Mouse (Mus musculus): ENCODE measurements around the gene Caskin1. TPM values are rescaled to one million over a fixed set of nuclear protein-coding genes. Genes with fewer than 3 reads are reported as not detected.

Gene Caskin1
- polyA plus RNA-seq, 2 experiments = 0.08 to 0.09 TPM

GRCm38 (mm10) chr17:24513609-24514008, 25.2 kb downstream of the Caskin1 start:
- ATAC-seq (ENCODE audit: insufficient read depth) (no peak; the same call in 1 of the 2 replicates), DNase-seq (ENCODE audit: low read depth in 3 of 3, low spot score in 3 of 3) (no peak)
- Histone ChIP-seq H3K9me3 (ENCODE audit: control insufficient read depth, low read length) (no peaks in the 10 kb centered on the region), H3K4me3 (ENCODE audit: insufficient read depth in 1 of 2, low read depth in 2 of 2, low read length in 2 of 2) (no peak overlapping the region), H3K4me1 (replicated peaks; ENCODE audit: control insufficient read depth in 2 of 2, insufficient read depth in 2 of 2, low read length in 1 of 2) (no peaks in the 10 kb centered on the region), H3K4me2 (ENCODE audit: low read depth) (no peak overlapping the region), H3K27me3 (ENCODE audit: control insufficient read depth, insufficient read depth, low read length) (no peaks in the 10 kb centered on the region), H3K36me3 (replicated peaks; ENCODE audit: control insufficient read depth, insufficient read depth, low read depth) (peaks cover 36% of the 10 kb centered on the region), H3K9ac (replicated peaks) (no peak overlapping the region), H3K27ac (no peak overlapping the region)
- 56% methylated on average over 5 of the region's 5 CpGs for WGBS (ENCODE audit: insufficient replicate concordance)
- TF ChIP-seq CTCF (IDR thresholded peaks at IDR 0.05; ENCODE audit: low read depth) (peak; percentile 79), EP300 (IDR thresholded peaks at IDR 0.05; ENCODE audit: low read depth) (no peak)

- H3K4me2 ChIP-seq (ENCODE audit: low read depth) = no peak overlapping the region
- no peak overlapping the region for H3K4me3 ChIP-seq (ENCODE audit: insufficient read depth in 1 of 2, low read depth in 2 of 2, low read length in 2 of 2)
- DNase-seq (ENCODE audit: low read depth in 3 of 3, low spot score in 3 of 3) = no peak
- peaks cover 34% of the 10 kb centered on the region for H3K36me3 ChIP-seq (replicated peaks; ENCODE audit: control insufficient read depth, insufficient read depth, low read depth)
- 77% methylated on average over 24 of the region's 24 CpGs for WGBS (ENCODE audit: insufficient replicate concordance)
- TF ChIP-seq EP300 (IDR thresholded peaks at IDR 0.05; ENCODE audit: low read depth) (no peak), CTCF (IDR thresholded peaks at IDR 0.05; ENCODE audit: low read depth) (no peak)
- ATAC-seq (ENCODE audit: insufficient read depth) = peak; percentile 55
- no peak overlapping the region for H3K9ac ChIP-seq (replicated peaks)
- no peaks in the 10 kb centered on the region for H3K4me1 ChIP-seq (replicated peaks; ENCODE audit: control insufficient read depth in 2 of 2, insufficient read depth in 2 of 2, low read length in 1 of 2)
- H3K27me3 ChIP-seq (ENCODE audit: control insufficient read depth, insufficient read depth, low read length) = no peaks in the 10 kb centered on the region
- H3K9me3 ChIP-seq (ENCODE audit: control insufficient read depth, low read length) = no peaks in the 10 kb centered on the region
- H3K27ac ChIP-seq = no peak overlapping the region
Observed at GRCm38 (mm10) chr17:24514270-24515257, 26.2 kb downstream of the Caskin1 start.

- ATAC-seq (ENCODE audit: insufficient read depth) (no peak), DNase-seq (ENCODE audit: low read depth in 3 of 3, low spot score in 3 of 3) (no peak)
- Histone ChIP-seq H3K9ac (replicated peaks) (no peak overlapping the region), H3K27ac (no peak overlapping the region), H3K4me2 (ENCODE audit: low read depth) (no peak overlapping the region), H3K36me3 (replicated peaks; ENCODE audit: control insufficient read depth, insufficient read depth, low read depth) (peaks cover 12% of the 10 kb centered on the region), H3K4me1 (replicated peaks; ENCODE audit: control insufficient read depth in 2 of 2, insufficient read depth in 2 of 2, low read length in 1 of 2) (no peaks in the 10 kb centered on the region), H3K4me3 (ENCODE audit: insufficient read depth in 1 of 2, low read depth in 2 of 2, low read length in 2 of 2) (no peak overlapping the region), H3K9me3 (ENCODE audit: control insufficient read depth, low read length) (no peaks in the 10 kb centered on the region), H3K27me3 (ENCODE audit: control insufficient read depth, insufficient read depth, low read length) (no peaks in the 10 kb centered on the region)
- TF ChIP-seq CTCF (IDR thresholded peaks at IDR 0.05; ENCODE audit: low read depth) (no peak), EP300 (IDR thresholded peaks at IDR 0.05; ENCODE audit: low read depth) (no peak)
- 70% methylated on average over 4 of the region's 4 CpGs for WGBS (ENCODE audit: insufficient replicate concordance)
Observed at GRCm38 (mm10) chr17:24520450-24520849, 32.0 kb downstream of the Caskin1 start.

- H3K9ac ChIP-seq (replicated peaks) = no peak overlapping the region
- no peaks in the 10 kb centered on the region for H3K9me3 ChIP-seq (ENCODE audit: control insufficient read depth, low read length)
- no peak for TF ChIP-seq EP300 (IDR thresholded peaks at IDR 0.05; ENCODE audit: low read depth)
- no peak for TF ChIP-seq CTCF (IDR thresholded peaks at IDR 0.05; ENCODE audit: low read depth)
- H3K4me3 ChIP-seq (ENCODE audit: insufficient read depth in 1 of 2, low read depth in 2 of 2, low read length in 2 of 2) = no peak overlapping the region
- 82% methylated on average over 2 of the region's 2 CpGs for WGBS (ENCODE audit: insufficient replicate concordance)
- no peak overlapping the region for H3K27ac ChIP-seq
- no peak for DNase-seq (ENCODE audit: low read depth in 3 of 3, low spot score in 3 of 3)
- no peak for ATAC-seq (ENCODE audit: insufficient read depth)
- no peaks in the 10 kb centered on the region; the same call in 1 of the 2 replicates for H3K36me3 ChIP-seq (replicated peaks; ENCODE audit: control insufficient read depth, insufficient read depth, low read depth)
- H3K4me2 ChIP-seq (ENCODE audit: low read depth) = no peak overlapping the region
- H3K4me1 ChIP-seq (replicated peaks; ENCODE audit: control insufficient read depth in 2 of 2, insufficient read depth in 2 of 2, low read length in 1 of 2) = peaks cover 11 to 22% of the 10 kb centered on the region in 2 experiments
- no peaks in the 10 kb centered on the region for H3K27me3 ChIP-seq (ENCODE audit: control insufficient read depth, insufficient read depth, low read length)
Observed at GRCm38 (mm10) chr17:24524734-24525133, 36.3 kb downstream of the Caskin1 start.

GRCm38 (mm10) chr17:24527315-24527714, 38.9 kb downstream of the Caskin1 start:
- WGBS (ENCODE audit: insufficient replicate concordance) = 0% methylated on average over 19 of the region's 19 CpGs

More at GRCm38 (mm10) chr17:24527315-24527714, 38.9 kb downstream of the Caskin1 start:
- TF ChIP-seq CTCF (IDR thresholded peaks at IDR 0.05; ENCODE audit: low read depth) = no peak
- TF ChIP-seq EP300 (IDR thresholded peaks at IDR 0.05; ENCODE audit: low read depth) = no peak
- Histone ChIP-seq H3K27me3 (ENCODE audit: control insufficient read depth, insufficient read depth, low read length) (no peaks in the 10 kb centered on the region), H3K9me3 (ENCODE audit: control insufficient read depth, low read length) (no peaks in the 10 kb centered on the region), H3K27ac (peak overlapping the region; percentile 11; the same call in 1 of the 2 replicates), H3K36me3 (replicated peaks; ENCODE audit: control insufficient read depth, insufficient read depth, low read depth) (no peaks in the 10 kb centered on the region; the same call in 1 of the 2 replicates), H3K4me3 (ENCODE audit: insufficient read depth in 1 of 2, low read depth in 2 of 2, low read length in 2 of 2) (peak overlapping the region; percentile 84 to 99), H3K9ac (replicated peaks) (peak overlapping the region; percentile 78), H3K4me2 (ENCODE audit: low read depth) (peak overlapping the region; percentile 71), H3K4me1 (replicated peaks; ENCODE audit: control insufficient read depth in 2 of 2, insufficient read depth in 2 of 2, low read length in 1 of 2) (peaks cover 11 to 29% of the 10 kb centered on the region in 2 experiments)
- DNase-seq (ENCODE audit: low read depth in 3 of 3, low spot score in 3 of 3) (no peak), ATAC-seq (ENCODE audit: insufficient read depth) (no peak)

Data from liver, embryonic 14.5 days (tissue).